Mouse (Mus musculus) ovary, postnatal 14 days (tissue): ENCODE results near the gene Otulin.

Experiments
- DNase-seq: peaks from one replicate; pipeline ENCODE4 v3.0.0; 2022; ENCODE audit warnings: low spot score

Otulin gene

GRCm38 (mm10) chr15:27613255-27613654, 17.2 kb downstream of the Otulin start:
- no peak for DNase-seq

DNA sequence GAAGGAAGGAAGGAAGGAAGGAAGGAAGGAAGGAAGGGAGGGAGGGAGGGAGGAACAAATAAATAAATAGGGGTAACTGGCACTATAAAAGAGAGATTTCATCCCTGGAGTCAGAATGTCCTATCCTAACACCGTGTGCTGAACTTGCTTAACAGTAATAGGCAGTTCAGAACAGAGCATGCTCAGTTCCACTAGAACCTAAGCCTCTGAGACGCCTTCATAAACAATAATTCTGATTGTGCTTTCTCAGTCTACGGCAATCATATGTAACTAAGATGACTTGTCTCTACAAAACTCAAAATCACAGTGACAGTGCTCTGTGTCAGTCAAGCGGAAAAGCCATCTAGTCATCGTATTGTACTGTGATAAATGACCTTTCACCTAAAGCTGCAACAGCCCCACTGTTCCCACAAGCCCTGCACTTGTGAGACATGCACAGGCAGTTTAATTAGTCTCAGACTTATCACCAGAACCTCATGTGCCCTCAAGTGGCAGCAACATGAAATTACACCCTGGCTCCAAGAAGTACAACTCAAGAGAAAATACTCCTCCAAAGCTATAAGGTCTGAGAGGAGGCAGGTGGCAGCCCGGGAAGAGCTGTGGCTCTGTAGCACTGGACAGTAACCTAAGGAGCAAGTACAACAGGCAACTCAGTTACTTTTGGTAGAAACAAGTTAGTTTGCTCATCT, 17.8 kb downstream of the Otulin start:
- peak; percentile 36 for DNase-seq

DNA sequence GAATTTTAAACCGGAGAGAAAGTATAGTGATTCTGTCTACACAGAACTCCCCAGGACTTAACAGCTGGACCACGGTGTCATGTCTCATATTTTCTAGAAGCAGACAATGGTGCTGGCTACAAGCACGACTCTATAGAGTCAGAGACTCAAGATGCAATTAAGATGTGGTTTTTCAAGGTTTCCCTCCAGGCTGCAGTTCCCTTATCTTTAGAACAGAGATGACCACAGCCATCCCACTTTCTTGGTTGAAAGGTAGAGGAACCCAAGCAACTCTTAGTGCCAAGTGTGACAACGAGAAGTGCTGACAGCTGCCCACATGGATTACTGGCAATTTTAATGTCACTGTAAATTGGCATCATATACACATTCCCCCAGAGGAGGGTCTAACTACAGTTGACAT, 20.9 kb downstream of the Otulin start:
- DNase-seq, result no peak

- DNase-seq, result no peak
These were observed 25.2 kb downstream of the Otulin start for GRCm38 (mm10) chr15:27605252-27605651.

DNA sequence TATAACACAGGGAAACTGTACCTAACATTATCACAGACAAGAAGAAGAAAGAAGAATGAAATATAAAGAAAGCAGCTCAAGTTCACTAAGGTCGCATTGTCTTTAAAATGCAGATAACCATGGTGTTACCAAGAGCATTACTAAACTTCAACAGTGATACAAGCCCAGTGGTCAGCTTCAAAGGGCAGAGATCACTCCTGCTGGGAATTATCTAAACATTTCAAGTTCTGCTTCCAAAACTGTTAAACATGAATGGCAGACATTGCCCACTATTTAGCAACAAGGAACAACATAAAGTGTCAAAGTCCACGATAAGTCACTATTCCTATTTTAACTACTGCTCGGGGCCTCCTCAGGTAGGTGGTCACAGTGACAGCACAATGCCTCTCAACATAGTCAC, 25.9 kb downstream of the Otulin start:
- DNase-seq, result no peak

DNA sequence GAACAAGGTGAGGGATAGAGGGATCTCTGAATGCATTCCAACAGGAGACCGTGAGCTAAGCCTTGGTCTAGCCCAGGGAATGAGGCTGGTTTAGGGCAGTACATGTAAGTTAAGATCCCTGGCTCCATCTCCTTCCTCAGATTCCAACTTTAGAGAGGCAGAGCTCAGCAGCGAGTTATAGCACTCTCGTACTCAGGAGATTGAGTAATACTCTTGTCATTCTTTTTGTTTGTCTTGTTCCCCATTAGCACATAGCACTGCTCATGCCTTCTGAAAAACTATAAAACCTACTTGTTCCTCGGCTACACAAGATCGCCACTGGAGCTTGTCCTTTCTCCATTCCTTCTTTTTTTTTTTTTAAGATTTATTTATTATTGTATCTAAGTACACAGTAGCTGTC, 30.0 kb downstream of the Otulin start:
- DNase-seq, result no peak

GRCm38 (mm10) chr15:27598786-27599385, 31.6 kb downstream of the Otulin start:
- DNase-seq, result no peak

GRCm38 (mm10) chr15:27597516-27597915, 33.0 kb downstream of the Otulin start:
- DNase-seq, result no peak

DNA sequence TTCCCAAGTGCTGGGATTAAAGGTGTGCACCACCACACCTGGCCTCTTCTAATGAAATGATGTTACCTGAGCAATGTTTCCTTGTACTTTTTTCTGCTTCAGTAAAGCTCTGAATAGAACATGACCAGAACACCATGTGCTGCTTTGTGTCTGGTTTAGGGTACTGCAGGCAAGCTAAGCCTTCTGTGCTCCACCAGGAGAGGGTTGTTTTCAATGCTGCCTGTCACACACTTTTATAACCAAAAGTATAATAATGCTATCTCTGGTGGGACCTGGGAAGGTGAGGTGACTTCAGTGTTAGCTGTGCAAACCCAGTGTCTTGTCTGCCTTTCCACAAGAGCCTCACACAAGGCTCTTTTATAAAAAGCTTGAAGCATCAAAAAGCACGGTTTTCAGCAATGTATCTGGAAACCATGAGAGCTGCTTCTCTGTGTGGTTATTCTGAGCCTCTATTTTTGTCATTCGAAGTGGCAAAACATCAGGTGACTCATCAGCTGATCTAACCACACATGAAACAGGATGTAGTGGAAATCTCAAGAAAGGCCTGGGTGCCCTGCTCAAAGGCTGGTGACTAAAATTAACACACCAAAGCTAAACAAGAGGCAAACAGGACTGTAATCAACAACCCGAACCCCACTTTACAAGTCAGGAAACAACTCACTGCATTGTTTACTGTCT, 33.9 kb downstream of the Otulin start:
- no peak for DNase-seq

DNA sequence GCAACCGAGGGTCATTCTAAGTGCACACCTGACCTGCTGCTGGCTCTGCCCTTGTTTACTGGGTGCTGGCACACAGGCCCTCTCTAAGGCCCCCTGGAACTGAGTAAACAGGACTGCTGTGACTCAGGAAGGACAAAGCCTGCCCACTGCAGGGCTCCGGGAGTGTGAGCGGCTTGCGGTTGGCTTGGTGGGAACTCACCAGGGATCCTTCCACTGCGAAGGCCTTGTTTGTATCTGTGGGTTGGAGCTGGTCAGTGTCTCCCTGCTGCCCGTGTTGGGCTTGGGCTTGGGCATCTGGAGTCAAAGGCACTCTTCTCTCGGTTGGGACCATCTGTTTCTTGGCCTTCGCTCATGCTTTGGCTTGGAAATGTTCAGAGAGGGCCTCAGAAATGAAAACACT, 34.9 kb downstream of the Otulin start:
- DNase-seq, result no peak

- no peak for DNase-seq
These were observed 35.5 kb downstream of the Otulin start for GRCm38 (mm10) chr15:27594973-27595372.

GRCm38 (mm10) chr15:27593717-27594116, 36.8 kb downstream of the Otulin start:
- DNase-seq, result no peak

DNA sequence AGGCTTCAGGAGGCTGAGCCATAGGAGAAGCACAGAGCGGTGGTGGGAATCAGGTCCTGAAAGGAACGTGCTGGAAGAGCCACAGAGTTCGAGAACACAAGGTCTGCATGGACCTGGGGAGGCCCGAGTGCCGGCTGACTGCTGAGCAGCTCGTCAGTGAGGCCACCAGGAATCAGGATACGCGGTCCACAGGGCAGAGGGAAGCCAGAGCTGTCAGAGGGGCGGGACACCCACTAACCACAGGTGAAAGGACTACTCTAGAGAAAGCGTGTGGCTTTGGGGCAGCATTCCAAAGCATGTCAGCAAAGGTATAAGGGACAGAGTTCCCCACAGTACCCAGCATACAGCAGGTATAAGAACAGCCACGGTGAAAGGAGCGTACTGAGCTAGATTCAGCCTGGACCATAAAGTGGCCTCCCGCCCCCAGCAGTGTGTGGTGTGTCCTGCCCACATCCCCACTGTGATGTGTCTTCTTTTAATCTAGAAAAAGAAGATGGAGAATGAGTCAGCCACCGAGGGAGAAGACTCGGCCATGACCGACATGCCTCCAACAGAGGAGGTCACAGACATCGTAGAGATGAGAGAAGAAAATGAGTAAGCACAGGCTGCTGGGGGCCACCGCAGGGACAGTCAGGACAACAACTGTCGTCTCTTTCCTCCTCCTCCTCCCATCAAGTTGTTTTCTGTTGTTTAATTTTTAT, 37.7 kb downstream of the Otulin start:
- DNase-seq, result no peak

- no peak for DNase-seq
These were observed 39.7 kb downstream of the Otulin start for GRCm38 (mm10) chr15:27590812-27591211.

GRCm38 (mm10) chr15:27588087-27588826, 42.2 kb downstream of the Otulin start:
- no peak for DNase-seq

GRCm38 (mm10) chr15:27586093-27586480, 44.4 kb downstream of the Otulin start:
- DNase-seq, result no peak

DNA sequence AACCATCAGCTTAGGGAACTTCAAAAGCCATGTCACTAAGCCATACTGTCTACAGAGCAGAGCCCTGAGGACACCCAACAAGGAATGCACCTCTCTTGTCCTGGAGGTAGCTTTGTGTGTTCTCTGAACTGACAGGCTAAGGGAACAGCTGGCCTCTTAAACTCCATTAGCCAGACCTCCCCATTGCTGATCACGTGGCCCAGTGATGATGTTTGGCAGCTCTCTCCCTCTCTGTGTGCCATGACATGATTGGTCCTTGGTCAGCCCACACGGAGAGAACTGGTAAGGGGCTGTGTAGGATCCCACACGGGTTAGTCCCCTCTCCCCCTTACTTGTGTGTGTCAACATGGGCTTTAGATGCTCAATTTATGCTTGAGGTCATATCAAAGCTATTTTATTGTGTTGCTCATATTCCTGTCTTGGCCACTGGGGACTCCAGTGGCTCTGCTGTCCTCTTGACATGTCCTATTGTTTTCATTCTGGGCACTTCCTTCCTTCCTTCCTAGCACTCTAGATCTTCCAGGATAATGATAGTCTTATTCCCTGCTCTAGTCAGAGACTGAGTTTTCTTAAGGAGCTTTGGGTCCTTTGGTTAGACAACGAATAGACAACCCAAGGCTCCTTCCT, 44.9 kb downstream of the Otulin start:
- no peak for DNase-seq

- DNase-seq, result no peak
These were observed 46.9 kb downstream of the Otulin start for GRCm38 (mm10) chr15:27583620-27584019.

- peak; percentile 46 for DNase-seq
These were observed 47.5 kb downstream of the Otulin start for GRCm38 (mm10) chr15:27583042-27583441.

DNA sequence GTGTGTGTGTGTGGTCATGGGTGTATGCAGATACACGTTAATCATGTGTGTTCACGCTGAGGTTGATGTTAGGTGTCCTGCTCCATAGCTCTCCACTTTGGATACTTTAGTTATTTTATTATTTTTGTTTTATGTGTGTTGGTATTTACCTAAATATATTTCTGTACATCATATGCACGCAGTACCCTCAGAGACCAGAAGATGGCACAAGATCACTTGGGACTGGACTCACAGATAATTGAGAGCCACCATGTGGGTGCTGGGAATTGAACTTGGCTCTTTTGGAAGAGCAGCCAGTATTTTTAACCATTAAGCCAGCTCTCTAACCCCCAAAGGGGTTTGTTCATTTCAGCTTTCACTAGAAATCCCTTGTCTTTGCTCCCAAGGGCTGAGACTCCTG, 48.1 kb downstream of the Otulin start:
- no peak for DNase-seq

DNA sequence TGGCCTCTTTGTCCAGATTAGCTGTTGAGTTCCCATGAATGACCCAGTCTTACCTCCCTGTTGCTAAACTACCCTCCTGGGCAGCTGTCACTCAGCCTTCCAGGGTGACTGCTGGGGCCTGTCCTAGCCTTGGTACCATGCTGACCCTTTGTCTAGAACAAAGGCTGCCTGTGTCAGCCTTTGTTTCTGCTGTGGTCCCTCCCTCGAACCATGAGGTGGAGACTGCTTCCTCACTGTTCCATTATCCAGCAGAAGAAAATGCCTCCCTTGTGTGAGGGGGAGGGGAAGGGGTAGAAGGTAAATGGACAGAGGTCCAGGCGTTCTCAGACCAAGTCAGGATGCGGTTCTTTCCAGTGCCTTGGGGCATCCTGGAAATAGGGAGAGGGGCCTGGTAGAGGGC, 48.9 kb downstream of the Otulin start:
- no peak for DNase-seq

DNA sequence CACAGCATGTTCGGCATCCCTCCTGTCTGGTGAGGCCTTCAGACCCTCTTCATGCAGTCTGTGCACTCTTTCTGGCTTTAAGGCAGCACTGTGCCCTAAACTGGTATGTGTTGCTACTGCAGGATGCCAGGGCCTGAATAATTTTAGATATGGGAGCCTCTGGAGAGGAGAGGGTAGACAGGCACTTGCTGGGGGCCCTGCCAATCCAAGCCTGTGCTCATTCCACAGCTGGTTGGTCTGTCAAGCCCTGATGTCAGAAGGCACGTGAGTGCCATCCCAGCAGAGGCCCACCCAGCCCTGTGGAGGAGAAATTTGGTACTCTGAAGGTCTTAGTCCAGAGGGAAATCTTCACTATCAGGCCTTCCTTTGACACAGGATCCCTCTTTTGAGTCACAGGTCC, 49.7 kb downstream of the Otulin start:
- DNase-seq, result no peak
